Mouse (Mus musculus) heart, embryonic 10.5 days (tissue): ENCODE results near the gene Prdm16. TPM values are rescaled to one million over a fixed set of nuclear protein-coding genes. Genes with fewer than 3 reads are reported as not detected.
A peak's percentile ranks its signal among the peaks of the same experiment; 100 is the strongest.

ENCODE experiments used
- DNase-seq: peaks from one replicate; pipeline ENCODE4 v3.0.0-alpha.2; 2017; ENCODE audit warnings: low spot score
- H3K27ac ChIP-seq: fragments of 300-500 bp; sonication (generic); 2 replicates; pipeline ENCODE4 v1.5.1; 2016; ENCODE audit warnings: mild to moderate bottlenecking
- H3K27me3 ChIP-seq: fragments of 300-500 bp; sonication (generic); 2 replicates; pipeline ENCODE4 v1.6.1; 2016; ENCODE audit warnings: mild to moderate bottlenecking; ENCODE audit not compliant: poor library complexity, insufficient read depth, severe bottlenecking
- H3K36me3 ChIP-seq: fragments of 300-500 bp; sonication (generic); 2 replicates; pipeline ENCODE4 v1.6.1; 2016; ENCODE audit warnings: mild to moderate bottlenecking, moderate library complexity
- H3K4me1 ChIP-seq: fragments of 300-500 bp; sonication (generic); 2 replicates; pipeline ENCODE4 v1.6.1; 2016; ENCODE audit warnings: mild to moderate bottlenecking
- H3K4me3 ChIP-seq: fragments of 300-500 bp; sonication (generic); 2 replicates; pipeline ENCODE4 v1.5.1; 2016; ENCODE audit warnings: mild to moderate bottlenecking, moderate library complexity
- H3K9me3 ChIP-seq: fragments of 300-500 bp; sonication (generic); 2 replicates; pipeline ENCODE4 v1.6.1; 2016; ENCODE audit warnings: mild to moderate bottlenecking, moderate library complexity
- WGBS: fragments of 180-500 bp; shearing (Covaris S2); methylation state at CpG from one replicate; pipeline ENCODE4 v1.1.7; 2016; 5-methylcytosine and 5-hydroxymethylcytosine counted together
- polyA plus RNA-seq: library from polyadenylated mRNA; unstranded; fragments of >200 nt; fragmentation: Nextera tagmentation; extraction: Ambion mirVana; gene quantifications from 2 replicates; pipeline ENCODE4 v1.2.1, GENCODE M21; 2016

Prdm16 gene
- polyA plus RNA-seq, 1 experiment from 2014 or later: 13.9 TPM

DNA sequence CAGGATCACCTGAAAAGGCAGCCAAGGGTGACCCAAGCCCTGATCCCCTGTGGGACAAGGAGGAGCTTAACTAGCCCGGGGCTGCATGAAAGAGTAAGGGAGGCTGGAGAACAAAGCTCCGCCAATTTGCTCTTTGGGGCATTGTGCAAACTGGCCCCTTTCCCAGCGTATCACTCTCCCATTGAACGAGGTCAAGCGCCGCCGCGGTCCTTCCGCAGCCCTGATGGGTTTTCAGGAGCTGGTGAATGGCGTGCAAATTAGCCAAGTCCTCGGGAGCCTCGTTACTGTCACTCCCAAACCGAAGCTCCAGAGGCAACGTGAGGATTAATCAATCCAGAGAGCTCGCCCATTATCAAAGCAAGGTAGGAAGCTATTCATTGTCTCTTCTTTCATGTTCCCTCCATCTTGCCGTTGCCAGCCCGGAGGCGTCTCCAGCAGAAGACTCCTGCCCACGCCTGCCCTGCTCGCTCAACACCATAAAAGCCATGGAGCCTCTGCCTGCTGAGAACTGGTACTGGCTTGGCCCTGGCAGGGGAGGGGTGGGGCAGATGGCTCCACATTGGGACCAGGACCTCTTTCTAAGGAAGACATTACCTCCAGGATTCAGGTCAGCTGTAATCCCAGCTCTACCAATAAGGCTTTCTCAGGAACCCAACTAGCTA, 129.8 kb downstream of the Prdm16 start:
- Histone ChIP-seq H3K27me3 (peaks cover 73% of the 10 kb centered on the region), H3K27ac (peak overlapping the region; percentile 31), H3K4me3 (no peak overlapping the region; the same call in 1 of the 2 replicates), H3K36me3 (no peaks in the 10 kb centered on the region), H3K9me3 (no peaks in the 10 kb centered on the region), H3K4me1 (peaks cover 88% of the 10 kb centered on the region)
- WGBS: 25% methylated on average over 20 of the region's 20 CpGs
- DNase-seq: no peak

DNA sequence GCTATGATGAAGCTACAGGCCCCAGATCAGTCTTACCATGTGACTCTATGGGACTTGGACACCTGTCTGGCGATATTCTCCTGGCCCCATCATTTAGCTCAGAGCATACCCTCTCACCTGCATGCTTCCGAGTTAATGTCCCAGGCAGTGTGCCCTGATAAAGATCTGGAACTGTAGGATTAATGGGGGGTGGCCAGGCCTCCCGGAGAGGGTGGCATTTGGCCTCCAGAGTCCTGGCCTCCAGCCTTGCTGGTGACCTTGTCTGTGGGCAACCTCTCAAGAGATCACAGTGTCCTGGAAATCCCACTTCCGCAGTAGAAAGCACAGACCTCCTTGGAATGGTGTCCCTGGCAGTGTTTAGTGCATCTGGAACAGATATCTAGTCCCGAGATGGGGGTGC, 131.4 kb downstream of the Prdm16 start:
- Histone ChIP-seq H3K36me3 (no peaks in the 10 kb centered on the region), H3K27ac (no peak overlapping the region)
- WGBS: 80% methylated on average over 5 of the region's 5 CpGs

DNA sequence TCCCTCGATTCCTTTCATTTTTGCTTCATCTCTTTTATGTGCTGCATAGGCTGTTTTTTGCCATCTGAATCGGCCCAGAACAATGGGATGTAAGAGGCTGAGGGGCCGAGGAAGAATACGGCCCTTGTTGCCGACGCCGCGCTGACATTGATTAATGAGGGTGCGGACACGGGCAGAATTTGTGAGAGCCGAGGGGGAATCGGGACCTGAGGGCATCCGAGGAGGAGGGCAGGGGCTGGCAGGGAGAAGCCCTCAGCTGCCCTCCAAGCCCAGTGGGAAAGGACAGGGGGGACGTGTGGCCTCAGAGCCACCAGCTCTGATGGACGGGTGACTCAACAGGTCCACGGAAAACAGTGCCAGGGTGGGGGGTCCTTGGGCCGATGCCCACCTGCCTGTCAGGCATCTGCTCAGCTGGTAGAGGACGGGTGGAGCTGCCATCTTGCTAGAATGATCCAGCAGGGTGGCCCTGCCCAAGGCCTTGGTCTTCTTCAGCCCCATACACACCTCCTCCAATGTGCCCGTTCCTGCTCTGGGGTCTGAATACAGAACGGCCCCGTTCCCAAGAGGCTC, 133.3 kb downstream of the Prdm16 start:
- Histone ChIP-seq H3K4me1 (peaks cover 88% of the 10 kb centered on the region), H3K4me3 (no peak overlapping the region; the same call in 1 of the 2 replicates), H3K9me3 (no peaks in the 10 kb centered on the region), H3K36me3 (no peaks in the 10 kb centered on the region), H3K27me3 (peaks cover 81% of the 10 kb centered on the region), H3K27ac (peak overlapping the region; percentile 62; the same call in 1 of the 2 replicates)
- 69% methylated on average over 21 of the region's 21 CpGs for WGBS
- no peak for DNase-seq

More for the DNA sequence above, 131.4 kb downstream of the Prdm16 start:
- Histone ChIP-seq H3K9me3 (no peaks in the 10 kb centered on the region), H3K4me1 (peaks cover 88% of the 10 kb centered on the region), H3K27me3 (peaks cover 85% of the 10 kb centered on the region), H3K4me3 (no peak overlapping the region)
- DNase-seq: no peak

DNA sequence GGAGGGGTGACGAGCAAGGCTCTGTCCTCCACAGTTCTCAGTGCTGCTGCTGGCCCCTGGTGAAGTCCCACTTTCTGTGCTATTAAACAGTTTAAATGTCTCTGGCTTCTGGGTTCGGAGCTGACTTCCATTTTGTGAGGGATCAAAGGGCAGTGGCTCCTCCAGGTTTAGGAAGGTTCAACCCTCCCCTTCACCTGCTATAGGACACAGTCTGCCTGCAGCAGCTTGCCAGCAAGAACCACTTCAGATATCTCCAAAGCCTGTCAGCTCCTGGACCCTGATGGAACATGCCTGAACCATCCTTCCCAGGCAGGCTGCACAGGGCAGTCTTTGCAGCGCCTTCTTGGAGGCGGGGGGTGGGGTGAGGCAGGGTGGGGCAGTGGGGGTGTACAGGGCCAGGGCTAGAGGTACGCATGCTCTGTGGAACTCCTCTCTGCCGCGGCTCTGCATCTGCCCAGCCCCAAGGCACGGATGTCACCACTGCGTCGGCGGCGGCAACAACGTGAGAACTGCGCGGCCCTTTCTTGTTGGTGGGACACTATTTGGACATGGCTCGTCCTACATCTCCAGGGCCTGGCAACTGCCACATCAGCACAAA, 134.2 kb downstream of the Prdm16 start:
- H3K4me1 ChIP-seq: peaks cover 92% of the 10 kb centered on the region
- no peaks in the 10 kb centered on the region for H3K9me3 ChIP-seq
- DNase-seq: peak; percentile 82
- H3K36me3 ChIP-seq: no peaks in the 10 kb centered on the region
- H3K27me3 ChIP-seq: peaks cover 78% of the 10 kb centered on the region
- 36% methylated on average over 16 of the region's 16 CpGs for WGBS
- H3K4me3 ChIP-seq: peak overlapping the region; percentile 1
- H3K27ac ChIP-seq: peak overlapping the region; percentile 72

DNA sequence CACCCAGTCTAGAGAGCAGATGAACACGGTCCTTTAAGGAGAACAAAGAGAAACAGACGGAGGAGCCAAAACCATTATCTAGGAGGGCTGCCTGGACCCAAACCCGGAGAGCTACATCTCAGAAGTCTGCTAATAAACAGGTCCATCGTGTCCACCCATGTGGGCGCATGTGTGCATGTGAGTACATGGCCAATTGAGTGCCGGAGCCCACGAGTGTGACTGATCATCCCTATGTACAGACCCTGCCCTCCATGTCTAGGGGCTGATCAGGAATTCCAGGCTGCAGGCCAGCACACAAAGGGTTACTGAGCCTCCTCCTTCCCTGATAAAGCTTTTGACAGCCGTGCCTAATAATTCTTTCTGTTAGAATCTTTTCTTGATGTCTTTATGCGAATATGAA, 136.0 kb downstream of the Prdm16 start:
- Histone ChIP-seq H3K27me3 (peaks cover 60% of the 10 kb centered on the region), H3K36me3 (no peaks in the 10 kb centered on the region), H3K9me3 (no peaks in the 10 kb centered on the region), H3K4me1 (peaks cover 87% of the 10 kb centered on the region), H3K4me3 (no peak overlapping the region), H3K27ac (no peak overlapping the region; the same call in 1 of the 2 replicates)
- no peak for DNase-seq
- 70% methylated on average over 9 of the region's 9 CpGs for WGBS

DNA sequence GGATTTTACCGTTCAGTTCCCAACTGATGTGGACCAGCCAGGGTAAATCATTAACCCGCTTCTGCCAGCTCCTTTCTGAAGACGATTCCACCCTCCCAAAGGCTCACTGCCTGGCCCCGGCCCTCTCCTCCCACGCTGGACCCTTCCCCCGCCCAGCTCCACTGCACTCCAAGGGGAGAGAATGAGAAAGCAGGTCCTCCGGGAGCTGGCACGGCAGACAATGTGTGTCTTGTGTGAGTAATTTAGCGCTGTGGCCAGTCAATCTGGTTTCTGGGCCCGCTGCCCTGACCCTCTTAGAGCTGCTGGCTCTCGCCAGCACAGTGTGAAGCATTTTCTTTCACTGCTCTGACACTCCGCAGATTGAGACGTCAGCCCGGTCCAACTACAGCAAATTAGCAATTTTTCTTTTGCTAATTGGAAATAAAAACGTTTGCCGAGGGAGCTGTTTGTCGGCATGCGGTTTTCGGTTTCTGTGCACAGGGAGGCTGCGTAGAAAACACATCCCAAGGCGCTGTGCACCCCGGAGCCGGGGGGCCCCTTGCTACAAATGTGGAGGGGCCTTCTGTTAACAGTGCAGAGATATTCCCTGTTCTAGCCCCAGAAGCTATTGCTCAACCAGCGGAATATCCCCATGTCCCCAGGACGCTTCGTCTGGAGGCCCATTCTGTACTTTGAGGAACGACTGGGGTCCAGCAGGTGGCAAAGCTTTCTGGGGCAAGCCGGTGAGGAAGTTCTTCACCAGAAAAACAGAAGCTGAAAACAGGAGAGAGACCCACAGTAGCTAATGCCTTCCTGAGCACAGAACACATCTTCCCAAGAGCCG, 136.8 kb downstream of the Prdm16 start:
- no peak for DNase-seq
- H3K9me3 ChIP-seq: no peaks in the 10 kb centered on the region
- WGBS: 50% methylated on average over 29 of the region's 29 CpGs
- no peak overlapping the region for H3K4me3 ChIP-seq
- no peaks in the 10 kb centered on the region for H3K36me3 ChIP-seq
- peaks cover 52% of the 10 kb centered on the region for H3K27me3 ChIP-seq
- peak overlapping the region; percentile 81 for H3K27ac ChIP-seq
- peaks cover 92% of the 10 kb centered on the region for H3K4me1 ChIP-seq

DNA sequence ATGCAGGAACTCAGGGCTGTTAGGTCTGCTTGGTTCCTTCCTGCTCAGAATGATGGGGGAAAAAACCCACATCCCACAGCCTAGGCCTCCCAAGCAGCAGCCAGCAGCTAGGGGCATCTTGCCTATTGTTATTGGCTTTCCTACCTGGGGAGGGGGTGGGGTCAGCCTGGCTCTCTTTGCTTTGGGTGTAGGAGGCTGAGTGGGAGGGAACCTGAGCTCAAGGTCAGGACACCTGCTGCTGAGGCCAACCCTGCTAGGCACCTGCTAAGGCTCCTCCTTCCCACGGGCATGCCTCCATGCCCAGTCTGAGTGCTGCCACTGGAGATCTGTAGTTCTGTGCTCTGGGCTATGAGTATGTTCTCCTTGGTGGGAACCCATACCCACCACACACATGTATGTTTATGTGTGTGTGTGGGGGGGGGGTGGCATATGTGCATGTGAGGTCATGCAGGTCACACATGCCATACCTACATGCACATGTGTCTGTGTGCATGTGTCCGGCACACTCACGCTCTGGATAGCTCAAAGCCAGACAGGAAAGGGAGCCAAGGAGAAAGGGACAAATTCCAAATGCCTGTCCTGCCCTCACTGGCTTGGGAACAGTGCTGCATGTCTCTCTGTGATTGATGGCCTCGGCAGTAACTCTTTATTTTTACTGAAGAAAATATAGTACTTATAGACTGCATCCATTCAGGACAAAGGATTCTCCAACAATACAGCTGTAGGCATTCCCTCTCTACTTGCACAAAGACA, 139.1 kb downstream of the Prdm16 start:
- 59% methylated on average over 4 of the region's 4 CpGs for WGBS
- peak overlapping the region; percentile 81 for H3K27ac ChIP-seq

DNA sequence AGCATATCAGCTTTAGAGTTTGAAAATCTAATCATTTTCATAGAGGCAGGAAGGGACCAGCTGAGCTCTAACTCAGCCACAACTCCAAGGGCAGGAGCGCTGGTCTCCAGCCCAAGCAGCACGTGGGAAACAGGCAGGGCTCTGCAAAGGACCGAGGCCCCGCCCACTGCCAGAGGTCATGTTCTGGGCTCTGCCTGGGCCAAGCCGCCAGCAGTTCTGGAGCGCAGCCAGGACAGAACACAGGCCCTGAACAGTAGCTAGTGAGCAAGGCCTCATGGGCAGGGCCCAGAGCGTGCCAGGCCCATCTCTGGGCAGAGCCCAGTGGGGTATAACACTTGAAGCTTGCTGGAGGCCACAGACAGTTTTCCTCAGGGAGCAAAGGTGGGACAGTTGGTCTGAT, 139.7 kb downstream of the Prdm16 start:
- H3K9me3 ChIP-seq: no peaks in the 10 kb centered on the region
- H3K27ac ChIP-seq: peak overlapping the region; percentile 81
- WGBS: 10% methylated on average over 7 of the region's 7 CpGs
- H3K4me3 ChIP-seq: no peak overlapping the region
- DNase-seq: peak; percentile 90
- H3K27me3 ChIP-seq: peaks cover 38% of the 10 kb centered on the region; the same call in 1 of the 2 replicates
- peaks cover 87% of the 10 kb centered on the region for H3K4me1 ChIP-seq
- no peaks in the 10 kb centered on the region for H3K36me3 ChIP-seq

More for the DNA sequence above, 139.1 kb downstream of the Prdm16 start:
- Histone ChIP-seq H3K4me3 (no peak overlapping the region), H3K27me3 (peaks cover 44% of the 10 kb centered on the region; the same call in 1 of the 2 replicates), H3K9me3 (no peaks in the 10 kb centered on the region), H3K36me3 (no peaks in the 10 kb centered on the region), H3K4me1 (peaks cover 89% of the 10 kb centered on the region)
- DNase-seq: no peak

DNA sequence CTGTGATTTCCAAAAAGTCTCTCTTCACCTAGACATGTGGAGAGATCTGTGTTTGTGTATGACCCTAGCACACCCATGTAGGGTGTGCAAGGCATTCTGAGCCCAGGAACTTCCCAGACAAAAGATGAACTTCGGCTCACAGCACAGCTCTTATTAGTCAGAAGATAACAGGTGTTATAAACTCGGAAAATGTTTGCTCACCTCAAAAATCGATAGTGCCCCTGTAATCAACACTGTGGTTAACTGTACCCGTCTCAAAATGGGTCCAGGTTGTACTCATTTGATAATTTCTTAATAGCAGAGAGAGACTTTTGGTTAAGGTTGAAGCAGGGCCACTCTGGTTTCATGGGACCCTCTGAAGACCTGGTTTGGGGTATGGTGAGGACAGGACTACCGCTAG, 140.2 kb downstream of the Prdm16 start:
- no peaks in the 10 kb centered on the region for H3K36me3 ChIP-seq
- peak overlapping the region; percentile 81 for H3K27ac ChIP-seq
- DNase-seq: no peak
- 79% methylated on average over 5 of the region's 5 CpGs for WGBS
- H3K27me3 ChIP-seq: peaks cover 37% of the 10 kb centered on the region; the same call in 1 of the 2 replicates
- H3K4me3 ChIP-seq: no peak overlapping the region
- no peaks in the 10 kb centered on the region for H3K9me3 ChIP-seq
- H3K4me1 ChIP-seq: peaks cover 86% of the 10 kb centered on the region

DNA sequence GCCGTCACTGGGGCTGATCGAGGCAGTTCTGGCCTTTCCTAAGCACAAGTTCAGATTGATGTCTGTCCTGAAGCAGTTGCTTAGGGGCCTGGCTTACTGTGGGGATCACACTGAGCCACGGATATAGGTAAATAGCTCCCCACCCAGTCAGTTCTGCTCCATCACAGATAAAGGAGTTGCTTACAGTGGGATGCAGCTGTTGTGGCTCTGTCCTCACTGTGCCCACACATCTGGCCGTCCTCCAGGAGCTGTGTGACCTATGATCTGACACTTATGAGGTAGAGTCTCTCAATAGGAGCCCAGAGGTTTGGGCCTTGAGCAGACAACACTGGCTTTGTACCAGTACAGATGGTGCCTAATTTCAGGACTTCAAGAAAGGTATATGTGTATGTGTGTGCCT, 142.7 kb downstream of the Prdm16 start:
- H3K4me1 ChIP-seq: peaks cover 86% of the 10 kb centered on the region
- DNase-seq: no peak
- H3K9me3 ChIP-seq: no peaks in the 10 kb centered on the region
- peaks cover 40% of the 10 kb centered on the region for H3K27me3 ChIP-seq
- WGBS: 47% methylated on average over 4 of the region's 4 CpGs
- H3K36me3 ChIP-seq: no peaks in the 10 kb centered on the region
- H3K27ac ChIP-seq: no peak overlapping the region
- H3K4me3 ChIP-seq: no peak overlapping the region

DNA sequence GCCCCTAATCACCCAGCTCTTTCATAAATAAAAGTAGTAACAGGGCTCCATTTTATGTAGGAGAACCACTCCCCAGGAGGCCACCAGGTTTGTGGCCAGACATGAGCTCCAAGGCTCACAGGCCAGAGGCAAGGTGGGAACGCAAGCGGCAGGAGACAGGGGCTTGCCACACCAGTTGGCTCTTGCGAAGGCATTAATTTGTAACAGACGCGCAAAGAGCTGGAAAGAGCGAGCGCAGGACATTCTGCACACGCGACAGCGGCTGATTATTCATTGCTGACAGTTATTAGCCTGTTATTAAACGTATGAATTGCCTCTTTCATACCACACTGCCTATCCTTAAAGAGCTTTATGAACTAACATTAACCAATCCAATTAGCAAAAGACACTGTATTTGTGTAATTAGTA, 144.0 kb downstream of the Prdm16 start:
- peaks cover 86% of the 10 kb centered on the region for H3K4me1 ChIP-seq
- DNase-seq: no peak
- no peaks in the 10 kb centered on the region for H3K36me3 ChIP-seq
- peaks cover 45% of the 10 kb centered on the region for H3K27me3 ChIP-seq
- peak overlapping the region; percentile 60; the same call in 1 of the 2 replicates for H3K27ac ChIP-seq
- no peaks in the 10 kb centered on the region for H3K9me3 ChIP-seq
- no peak overlapping the region for H3K4me3 ChIP-seq
- WGBS: 79% methylated on average over 11 of the region's 11 CpGs

DNA sequence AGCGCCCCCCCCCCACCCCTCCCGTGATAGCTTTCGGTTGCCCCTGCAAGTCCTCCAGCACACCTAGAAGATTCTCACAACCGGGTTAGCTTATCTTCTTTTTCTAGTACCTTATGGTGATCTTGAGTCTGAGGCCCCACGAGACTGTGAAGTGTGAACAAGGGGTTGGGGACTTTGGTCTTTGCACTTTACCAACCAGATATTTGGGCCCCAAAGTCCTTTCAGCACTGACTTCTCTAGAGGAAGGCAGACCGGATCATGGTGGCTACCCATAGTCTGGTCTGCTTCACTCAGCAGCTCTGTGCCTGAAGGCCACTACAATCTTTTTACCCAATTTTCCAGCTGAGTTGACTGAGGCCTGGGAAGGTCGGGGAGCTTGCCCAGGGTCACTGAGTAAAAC, 144.4 kb downstream of the Prdm16 start:
- Histone ChIP-seq H3K36me3 (no peaks in the 10 kb centered on the region), H3K9me3 (no peaks in the 10 kb centered on the region), H3K27ac (peak overlapping the region; percentile 60; the same call in 1 of the 2 replicates), H3K4me3 (no peak overlapping the region), H3K27me3 (peaks cover 49% of the 10 kb centered on the region), H3K4me1 (peaks cover 85% of the 10 kb centered on the region)
- WGBS: 33% methylated on average over 7 of the region's 7 CpGs
- DNase-seq: no peak
